Mouse (Mus musculus) hematopoietic multipotent progenitor cell, adult 10-12 weeks (in vitro differentiated cells): Measurements from ENCODE around the gene Cacna2d3. TPM values are rescaled to one million over a fixed set of nuclear protein-coding genes. Genes with fewer than 3 reads are reported as not detected.

Experiments
- polyA plus RNA-seq: library from polyadenylated mRNA; stranded (reverse); fragments of >175 nt; gene quantifications from 2 replicates; pipeline ENCODE4 v1.2.3, GENCODE M21; 2012; ENCODE audit warnings: low replicate concordance

Cacna2d3 gene
- not detected in 2 replicates for polyA plus RNA-seq

DNA sequence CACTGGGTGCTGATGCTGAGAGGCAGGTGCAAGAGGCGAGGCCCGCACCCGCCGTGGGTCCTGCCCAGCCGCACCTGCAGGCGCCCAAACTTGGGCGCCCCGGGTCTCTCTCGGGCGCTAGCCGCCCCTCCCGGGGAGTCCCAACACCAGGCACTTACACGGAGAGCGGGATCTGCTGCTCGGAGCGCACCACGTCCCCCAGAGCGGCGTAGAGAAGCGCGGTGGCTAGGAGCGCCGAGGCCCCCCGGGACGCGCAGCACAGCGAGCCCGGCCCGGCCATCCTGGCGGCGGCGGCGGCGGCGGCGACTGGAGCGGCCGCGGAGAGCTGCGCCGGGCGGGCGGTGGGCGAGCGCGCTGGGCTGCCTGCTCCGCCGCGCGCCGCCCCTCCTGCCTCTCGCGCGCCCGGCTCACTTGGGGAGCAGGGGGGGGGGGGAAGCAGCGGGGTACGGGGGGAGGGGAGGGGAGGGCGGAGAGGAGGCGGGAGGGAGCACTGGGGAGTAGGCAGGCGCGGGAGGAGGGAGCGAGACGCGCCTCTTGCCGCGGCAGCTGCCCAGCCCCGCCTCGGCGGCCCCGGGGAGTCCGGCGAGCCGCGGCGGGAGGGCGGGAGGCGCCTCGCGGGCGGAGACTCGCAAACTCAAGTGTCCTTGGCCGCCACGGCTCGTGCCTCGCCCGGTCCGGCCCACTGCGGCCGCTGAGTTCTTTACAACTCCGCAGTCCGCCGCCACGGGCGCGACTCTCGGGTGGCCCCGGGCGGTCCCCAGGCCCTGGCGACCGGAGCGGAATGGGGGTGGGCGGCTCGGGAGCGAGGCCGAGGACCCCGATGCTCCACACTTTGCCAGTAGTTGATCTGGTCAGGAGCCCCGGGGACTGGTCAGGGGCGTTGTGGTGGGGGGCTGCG, at the start of gene Cacna2d3:
Gene Cacna2d3 (minus strand): TSS at position 377 of the 898 bp plus-strand sequence.

DNA sequence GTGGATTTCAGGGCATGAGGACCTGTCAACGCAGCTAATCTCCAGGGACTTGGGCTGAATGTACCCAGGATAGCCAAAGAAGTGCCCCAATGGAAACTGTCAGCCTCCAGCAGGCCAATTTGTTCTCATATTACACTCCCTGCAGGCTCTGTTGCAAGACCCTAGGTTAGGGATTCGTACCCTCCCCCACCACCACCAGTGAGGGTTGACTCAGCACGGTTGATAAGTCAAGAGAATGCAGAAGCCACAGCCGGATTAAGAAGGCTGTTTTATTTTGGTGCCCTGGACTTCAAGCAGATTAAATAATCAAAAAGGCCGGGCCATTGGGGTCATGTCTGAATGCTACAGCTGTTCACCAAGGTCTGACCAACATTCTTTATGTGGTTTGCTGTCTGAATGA, 703.8 kb downstream of the Cacna2d3 start, which contains the start of gene Lrtm1:
Gene Lrtm1 (plus strand): TSS at position 326 of the 400 bp plus-strand sequence.

Other genes starting within 250 kb of the Cacna2d3 start
- 8.3 and 19.1 TPM in 2 replicates for gene Selenok, start 246.4 kb upstream of the Cacna2d3 start, polyA plus RNA-seq